Mouse (Mus musculus): Measurements from ENCODE around the gene 6820408C15Rik. TPM values are rescaled to one million over a fixed set of nuclear protein-coding genes. Genes with fewer than 3 reads are reported as not detected.
A peak's percentile ranks its signal among the peaks of the same experiment; 100 is the strongest.

Gene 6820408C15Rik
- polyA plus RNA-seq, 1 experiment from 2014 or later: 0.37 TPM

DNA sequence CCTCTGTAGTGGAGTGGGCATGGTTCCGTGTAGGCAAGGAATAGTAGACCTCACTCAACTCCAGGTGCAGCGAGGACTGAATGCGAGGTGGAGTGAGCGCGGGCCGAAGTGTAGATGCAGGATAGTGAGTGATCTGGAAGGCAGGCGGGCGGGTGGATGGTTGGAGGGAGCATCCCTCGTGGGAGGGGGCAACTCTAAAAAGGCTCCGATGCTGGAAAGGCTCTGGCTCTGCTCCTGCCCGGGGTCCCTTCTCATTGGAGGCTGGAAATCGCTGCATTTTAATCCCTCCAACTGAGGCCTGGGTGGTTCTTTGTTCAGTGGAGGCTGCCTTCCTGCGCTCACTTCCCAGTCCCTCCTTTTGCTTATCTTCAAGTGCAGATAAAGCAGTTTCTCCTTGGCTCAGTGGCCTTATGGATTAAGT is 16.3 kb upstream of the 6820408C15Rik start:
- no peak for ATAC-seq (ENCODE audit: low FRiP score, low TSS enrichment)
- Histone ChIP-seq H3K4me3 (ENCODE audit: low read length) (peak overlapping the region; percentile 92), H3K9ac (ENCODE audit: low read depth, low read length) (peak overlapping the region; percentile 98; the same call in 1 of the 2 replicates), H3K4me2 (replicated peaks; ENCODE audit: low read depth, low read length) (peak overlapping the region; percentile 80), H3K27ac (ENCODE audit: low read depth, low read length) (peak overlapping the region; percentile 99), H3K9me3 (ENCODE audit: control insufficient read depth, low read length) (no peaks in the 10 kb centered on the region), H3K4me1 (ENCODE audit: control insufficient read depth, insufficient read depth, low read length) (peaks cover 14% of the 10 kb centered on the region), H3K27me3 (ENCODE audit: control insufficient read depth, insufficient read depth, low read length) (no peaks in the 10 kb centered on the region), H3K36me3 (ENCODE audit: control insufficient read depth, insufficient read depth, low read length) (no peaks in the 10 kb centered on the region; the same call in 1 of the 2 replicates)
- under 1% methylated on average over 13 of the region's 13 CpGs for WGBS

DNA sequence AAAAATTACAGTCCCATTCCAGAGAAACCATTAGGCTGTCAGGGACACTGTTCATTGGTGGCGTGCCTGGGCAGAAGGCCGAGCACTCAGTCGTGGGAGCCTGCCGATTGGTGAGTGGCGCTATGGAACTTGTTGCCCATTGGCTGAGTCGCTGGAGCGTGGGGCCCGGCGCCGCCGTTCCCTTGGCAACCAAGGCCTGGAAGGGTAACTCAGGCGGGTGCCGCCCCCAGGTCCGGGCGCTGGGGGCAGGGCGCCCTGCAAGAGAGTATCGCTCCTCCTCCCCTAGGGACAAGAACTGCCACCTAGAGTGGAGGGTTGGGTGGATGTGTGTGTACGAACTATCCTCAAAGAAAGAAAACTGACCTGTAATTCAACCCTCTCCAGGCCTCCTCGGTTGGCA is 9.3 kb upstream of the 6820408C15Rik start:
- no peaks in the 10 kb centered on the region for H3K36me3 ChIP-seq (ENCODE audit: control insufficient read depth, insufficient read depth, low read length)
- H3K27ac ChIP-seq (ENCODE audit: low read depth, low read length): peak overlapping the region; percentile 76
- H3K9ac ChIP-seq (ENCODE audit: low read depth, low read length): peak overlapping the region; percentile 23; the same call in 1 of the 2 replicates
- ATAC-seq (ENCODE audit: low FRiP score, low TSS enrichment): peak; percentile 95
- H3K4me3 ChIP-seq (ENCODE audit: low read length): peak overlapping the region; percentile 32
- H3K9me3 ChIP-seq (ENCODE audit: control insufficient read depth, low read length): no peaks in the 10 kb centered on the region
- under 1% methylated on average over 19 of the region's 19 CpGs for WGBS
- peaks cover 23% of the 10 kb centered on the region for H3K4me1 ChIP-seq (ENCODE audit: control insufficient read depth, insufficient read depth, low read length)
- peak overlapping the region; percentile 57 for H3K4me2 ChIP-seq (replicated peaks; ENCODE audit: low read depth, low read length)
- no peaks in the 10 kb centered on the region for H3K27me3 ChIP-seq (ENCODE audit: control insufficient read depth, insufficient read depth, low read length)

DNA sequence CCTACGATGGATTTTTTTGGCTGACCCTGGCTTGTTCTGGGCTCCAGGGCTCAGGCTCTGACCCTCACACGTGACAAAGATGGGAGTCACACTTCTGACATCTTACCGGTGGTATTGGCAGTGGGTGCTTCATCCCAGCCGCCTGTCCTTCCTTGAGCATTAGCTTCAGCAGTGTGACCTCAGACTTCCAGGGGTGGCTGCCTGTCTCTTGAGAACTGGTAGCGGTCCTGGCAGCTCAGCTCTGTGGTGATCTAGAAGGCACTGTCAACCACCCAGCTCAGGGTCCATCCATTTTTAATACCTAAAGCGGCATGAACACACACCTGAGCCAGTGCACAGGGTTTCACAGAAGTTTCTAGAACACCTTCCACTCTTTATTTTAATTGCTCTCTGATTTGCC is 5.6 kb upstream of the 6820408C15Rik start:
- Histone ChIP-seq H3K9me3 (ENCODE audit: control insufficient read depth, low read length) (no peaks in the 10 kb centered on the region), H3K4me1 (ENCODE audit: control insufficient read depth, insufficient read depth, low read length) (peaks cover 32% of the 10 kb centered on the region), H3K4me3 (ENCODE audit: low read length) (no peak overlapping the region), H3K36me3 (ENCODE audit: control insufficient read depth, insufficient read depth, low read length) (peaks cover 4% of the 10 kb centered on the region; the same call in 1 of the 2 replicates), H3K9ac (ENCODE audit: low read depth, low read length) (no peak overlapping the region), H3K4me2 (replicated peaks; ENCODE audit: low read depth, low read length) (no peak overlapping the region), H3K27me3 (ENCODE audit: control insufficient read depth, insufficient read depth, low read length) (no peaks in the 10 kb centered on the region), H3K27ac (ENCODE audit: low read depth, low read length) (peak overlapping the region; percentile 99)
- WGBS: 59% methylated on average over 6 of the region's 6 CpGs
- ATAC-seq (ENCODE audit: low FRiP score, low TSS enrichment): no peak

DNA sequence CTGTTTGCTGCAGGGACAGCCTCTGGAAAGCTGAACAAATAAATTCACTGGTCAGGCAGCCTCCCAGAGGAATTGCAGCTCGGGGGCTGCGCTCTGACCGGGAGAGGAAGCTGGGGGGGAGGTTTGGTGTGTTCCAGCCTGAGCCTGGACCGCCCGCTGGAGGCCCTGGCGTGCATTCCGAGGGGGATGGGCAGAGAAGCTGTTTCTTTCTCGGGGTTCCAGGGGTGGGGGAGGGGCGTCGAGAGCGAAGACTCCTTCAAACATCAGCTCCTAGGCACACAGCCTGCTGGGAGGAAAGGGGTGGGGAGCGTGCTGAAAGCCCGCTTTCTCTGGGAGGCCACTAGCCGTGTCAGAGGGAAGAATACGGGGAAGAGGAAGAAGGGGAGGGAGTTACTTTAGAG is 4.4 kb upstream of the 6820408C15Rik start:
- peak overlapping the region; percentile 97; the same call in 1 of the 2 replicates for H3K9ac ChIP-seq (ENCODE audit: low read depth, low read length)
- peaks cover 35% of the 10 kb centered on the region for H3K4me1 ChIP-seq (ENCODE audit: control insufficient read depth, insufficient read depth, low read length)
- peak overlapping the region; percentile 94 for H3K4me2 ChIP-seq (replicated peaks; ENCODE audit: low read depth, low read length)
- peak; percentile 82 for ATAC-seq (ENCODE audit: low FRiP score, low TSS enrichment)
- WGBS: 1% methylated on average over 15 of the region's 15 CpGs
- H3K9me3 ChIP-seq (ENCODE audit: control insufficient read depth, low read length): peaks cover under 1% of the 10 kb centered on the region; the same call in 1 of the 2 replicates
- H3K4me3 ChIP-seq (ENCODE audit: low read length): peak overlapping the region; percentile 84
- H3K27me3 ChIP-seq (ENCODE audit: control insufficient read depth, insufficient read depth, low read length): no peaks in the 10 kb centered on the region
- H3K36me3 ChIP-seq (ENCODE audit: control insufficient read depth, insufficient read depth, low read length): peaks cover 4% of the 10 kb centered on the region; the same call in 1 of the 2 replicates
- peak overlapping the region; percentile 99 for H3K27ac ChIP-seq (ENCODE audit: low read depth, low read length)

DNA sequence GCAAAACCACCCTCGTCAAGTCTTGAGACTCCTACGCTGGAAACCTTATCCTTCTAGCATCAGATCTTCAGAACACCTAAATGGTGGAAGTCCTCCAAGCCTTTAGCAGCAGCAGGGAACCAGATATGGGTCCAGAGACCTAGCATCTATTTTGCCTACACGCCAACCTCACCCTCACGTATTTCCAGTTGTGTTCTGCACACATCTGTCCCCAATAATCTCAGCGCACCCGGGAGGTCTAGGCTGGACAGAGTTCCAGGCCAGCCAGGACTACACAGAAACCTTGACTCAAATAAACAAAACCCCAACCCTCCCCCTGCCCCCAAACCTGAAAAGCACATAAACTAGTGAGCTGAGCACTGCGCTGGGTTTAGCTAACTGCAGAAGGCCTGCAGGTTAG is 3.9 kb upstream of the 6820408C15Rik start:
- H3K4me3 ChIP-seq (ENCODE audit: low read length): peak overlapping the region; percentile 84
- peaks cover 6% of the 10 kb centered on the region; the same call in 1 of the 2 replicates for H3K9me3 ChIP-seq (ENCODE audit: control insufficient read depth, low read length)
- H3K27me3 ChIP-seq (ENCODE audit: control insufficient read depth, insufficient read depth, low read length): no peaks in the 10 kb centered on the region
- no peak for ATAC-seq (ENCODE audit: low FRiP score, low TSS enrichment)
- 1% methylated on average over 7 of the region's 7 CpGs for WGBS
- peak overlapping the region; percentile 97; the same call in 1 of the 2 replicates for H3K9ac ChIP-seq (ENCODE audit: low read depth, low read length)
- H3K36me3 ChIP-seq (ENCODE audit: control insufficient read depth, insufficient read depth, low read length): peaks cover 4% of the 10 kb centered on the region; the same call in 1 of the 2 replicates
- H3K27ac ChIP-seq (ENCODE audit: low read depth, low read length): peak overlapping the region; percentile 99
- peaks cover 34% of the 10 kb centered on the region for H3K4me1 ChIP-seq (ENCODE audit: control insufficient read depth, insufficient read depth, low read length)
- peak overlapping the region; percentile 94 for H3K4me2 ChIP-seq (replicated peaks; ENCODE audit: low read depth, low read length)

DNA sequence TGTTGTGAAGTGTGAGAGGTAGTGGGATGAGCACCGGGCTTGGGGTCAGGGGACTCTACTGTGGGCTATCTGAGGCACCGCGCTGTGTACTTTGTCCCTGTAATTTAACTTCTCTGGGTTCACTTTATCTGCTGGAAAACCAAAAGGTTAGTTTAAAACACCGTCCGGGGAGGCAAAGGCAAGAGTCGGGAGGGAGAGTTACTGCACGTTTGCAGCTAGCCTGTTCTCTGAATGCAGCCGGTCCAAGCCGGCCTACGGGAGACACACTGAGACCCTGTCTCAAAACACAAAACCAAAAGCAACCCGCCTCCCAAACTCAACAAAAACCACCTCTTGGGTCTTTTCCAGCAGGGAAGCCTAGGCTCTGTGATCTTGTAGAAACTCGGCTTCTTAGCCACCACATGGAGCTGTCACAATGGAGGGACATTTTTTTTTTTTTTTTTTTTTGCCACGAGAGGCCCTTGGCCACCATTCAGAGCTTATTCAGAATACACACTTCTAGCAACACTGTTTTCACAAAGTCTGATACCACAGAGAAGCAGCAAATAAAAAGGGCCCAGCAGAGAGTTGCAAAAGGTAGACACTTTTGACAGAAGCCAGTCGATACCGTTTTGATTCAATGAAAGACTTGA is 2.7 kb upstream of the 6820408C15Rik start:
- H3K9me3 ChIP-seq (ENCODE audit: control insufficient read depth, low read length): peaks cover 6% of the 10 kb centered on the region; the same call in 1 of the 2 replicates
- no peak for ATAC-seq (ENCODE audit: low FRiP score, low TSS enrichment)
- WGBS: 5% methylated on average over 15 of the region's 15 CpGs
- peak overlapping the region; percentile 84 for H3K4me3 ChIP-seq (ENCODE audit: low read length)
- peak overlapping the region; percentile 94 for H3K4me2 ChIP-seq (replicated peaks; ENCODE audit: low read depth, low read length)
- peaks cover 4% of the 10 kb centered on the region; the same call in 1 of the 2 replicates for H3K36me3 ChIP-seq (ENCODE audit: control insufficient read depth, insufficient read depth, low read length)
- H3K27ac ChIP-seq (ENCODE audit: low read depth, low read length): peak overlapping the region; percentile 99
- peak overlapping the region; percentile 97 for H3K9ac ChIP-seq (ENCODE audit: low read depth, low read length)
- no peaks in the 10 kb centered on the region for H3K27me3 ChIP-seq (ENCODE audit: control insufficient read depth, insufficient read depth, low read length)
- peaks cover 28% of the 10 kb centered on the region for H3K4me1 ChIP-seq (ENCODE audit: control insufficient read depth, insufficient read depth, low read length)

DNA sequence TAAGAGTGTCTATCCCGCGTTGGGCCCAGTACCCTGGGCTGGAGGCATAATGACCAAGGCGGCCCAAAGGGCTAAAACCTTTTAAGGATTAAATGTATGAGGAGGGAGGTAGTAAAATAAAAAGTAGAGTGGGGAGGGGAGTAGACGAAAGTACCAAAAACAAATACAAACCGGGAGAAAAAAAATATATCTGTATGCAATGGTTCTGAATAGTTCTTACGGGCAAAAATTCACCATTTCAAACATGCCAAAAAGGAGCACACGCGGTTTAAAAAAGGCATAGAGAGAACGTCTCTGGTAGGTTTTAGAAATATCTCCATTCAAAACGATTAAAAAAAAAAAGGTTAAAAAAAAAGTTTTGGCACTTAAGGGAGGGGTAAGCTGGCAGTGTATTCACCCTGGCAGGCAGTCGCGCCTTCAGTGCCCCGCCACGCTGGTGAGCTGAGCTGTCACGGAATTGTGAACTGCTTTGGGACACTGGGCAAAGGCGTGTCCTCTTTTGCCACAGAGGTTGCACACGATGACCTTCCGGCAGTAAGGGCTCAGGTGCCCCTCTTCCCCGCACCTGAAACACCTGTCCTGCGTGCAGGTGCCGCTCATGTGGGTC is 2.1 kb upstream of the 6820408C15Rik start:
- peak overlapping the region; percentile 97 for H3K9ac ChIP-seq (ENCODE audit: low read depth, low read length)
- WGBS: 2% methylated on average over 21 of the region's 21 CpGs
- H3K9me3 ChIP-seq (ENCODE audit: control insufficient read depth, low read length): peaks cover 6% of the 10 kb centered on the region; the same call in 1 of the 2 replicates
- peak overlapping the region; percentile 84 for H3K4me3 ChIP-seq (ENCODE audit: low read length)
- peak overlapping the region; percentile 94 for H3K4me2 ChIP-seq (replicated peaks; ENCODE audit: low read depth, low read length)
- peaks cover 28% of the 10 kb centered on the region for H3K4me1 ChIP-seq (ENCODE audit: control insufficient read depth, insufficient read depth, low read length)
- peaks cover 4% of the 10 kb centered on the region; the same call in 1 of the 2 replicates for H3K36me3 ChIP-seq (ENCODE audit: control insufficient read depth, insufficient read depth, low read length)
- ATAC-seq (ENCODE audit: low FRiP score, low TSS enrichment): no peak
- peak overlapping the region; percentile 99 for H3K27ac ChIP-seq (ENCODE audit: low read depth, low read length)
- H3K27me3 ChIP-seq (ENCODE audit: control insufficient read depth, insufficient read depth, low read length): no peaks in the 10 kb centered on the region

DNA sequence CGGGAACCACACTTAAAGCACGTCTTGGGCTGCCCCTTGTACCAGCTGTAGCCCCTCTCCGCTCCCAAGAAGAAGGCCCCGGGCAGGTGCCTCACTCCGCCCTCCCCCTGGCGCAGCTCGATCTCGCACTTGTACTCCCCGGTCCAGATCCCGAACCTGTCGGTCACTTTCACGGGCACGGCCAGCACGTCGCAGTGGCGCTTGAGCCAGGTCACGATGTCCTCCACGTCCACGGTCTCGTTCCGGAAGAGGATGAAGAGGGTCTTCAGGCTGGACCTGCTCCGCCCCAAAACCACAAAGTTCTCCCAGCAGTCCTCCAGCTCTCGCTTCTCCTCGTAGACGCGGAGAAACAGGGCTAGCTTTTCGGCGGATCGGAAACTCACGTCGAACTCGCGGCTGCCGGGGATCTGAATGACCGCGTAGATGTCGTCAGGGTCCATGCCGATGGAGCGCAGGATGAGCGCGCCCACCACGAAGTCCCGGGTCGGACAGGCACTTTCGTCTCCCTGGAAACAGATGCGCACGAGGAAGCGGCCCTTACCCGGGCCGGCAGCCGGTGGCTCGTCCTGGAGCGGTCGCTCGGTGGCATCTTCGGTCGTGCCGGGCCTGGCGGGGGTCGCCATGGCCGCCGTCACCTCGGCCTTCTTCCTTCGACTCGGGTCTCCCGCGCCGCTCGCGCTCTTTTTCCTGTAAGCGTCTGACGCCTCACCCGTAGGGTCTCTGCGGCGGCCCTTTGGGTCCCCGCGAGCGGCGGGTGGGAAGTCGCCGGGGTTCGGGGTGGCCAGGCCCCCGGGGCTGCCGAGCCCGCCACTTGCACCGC is 1.4 kb upstream of the 6820408C15Rik start:
- no peaks in the 10 kb centered on the region for H3K27me3 ChIP-seq (ENCODE audit: control insufficient read depth, insufficient read depth, low read length)
- peak overlapping the region; percentile 97 for H3K9ac ChIP-seq (ENCODE audit: low read depth, low read length)
- peak overlapping the region; percentile 99 for H3K27ac ChIP-seq (ENCODE audit: low read depth, low read length)
- H3K36me3 ChIP-seq (ENCODE audit: control insufficient read depth, insufficient read depth, low read length): peaks cover 4% of the 10 kb centered on the region; the same call in 1 of the 2 replicates
- peak overlapping the region; percentile 84 for H3K4me3 ChIP-seq (ENCODE audit: low read length)
- peak; percentile 2 for ATAC-seq (ENCODE audit: low FRiP score, low TSS enrichment)
- H3K4me2 ChIP-seq (replicated peaks; ENCODE audit: low read depth, low read length): peak overlapping the region; percentile 94
- H3K4me1 ChIP-seq (ENCODE audit: control insufficient read depth, insufficient read depth, low read length): peaks cover 28% of the 10 kb centered on the region
- WGBS: under 1% methylated on average over 83 of the region's 86 CpGs
- H3K9me3 ChIP-seq (ENCODE audit: control insufficient read depth, low read length): peaks cover 6% of the 10 kb centered on the region; the same call in 1 of the 2 replicates
